Mouse (Mus musculus) intestine, embryonic 16.5 days (tissue): ENCODE measurements around the gene Gm6583. TPM values are rescaled to one million over a fixed set of nuclear protein-coding genes. Genes with fewer than 3 reads are reported as not detected.
"Not testable (repeated sequence)": the region's sequence is repeated elsewhere in the genome, so short reads cannot be mapped to it uniquely, and the experiment has no call there.

Experiments used
- ATAC-seq: fragments of 200-750 bp; cut with Nextera tagmentation; 2 replicates; pipeline ENCODE4 v1.8.0; 2017; ENCODE audit warnings: moderate TSS enrichment, moderate library complexity
- H3K27ac ChIP-seq: fragments of 300-500 bp; sonication (generic); 2 replicates; pipeline ENCODE4 v1.5.1; 2014; ENCODE audit warnings: mild to moderate bottlenecking, low read length
- H3K27me3 ChIP-seq: fragments of 300-500 bp; sonication (generic); replicated peaks from 2 replicates; pipeline ENCODE4 v1.6.1; 2014; ENCODE audit warnings: low read length, control low read depth, mixed read lengths; ENCODE audit not compliant: control insufficient read depth, insufficient read depth
- H3K36me3 ChIP-seq: fragments of 300-500 bp; sonication (generic); 2 replicates; pipeline ENCODE4 v1.6.1; 2014; ENCODE audit warnings: low read length, control low read depth; ENCODE audit not compliant: control insufficient read depth, insufficient read depth
- H3K4me1 ChIP-seq: fragments of 300-500 bp; sonication (generic); 2 replicates; pipeline ENCODE4 v1.6.1; 2014; ENCODE audit warnings: low read length, control low read depth, mixed read lengths; ENCODE audit not compliant: control insufficient read depth, insufficient read depth
- H3K4me2 ChIP-seq: fragments of 300-500 bp; sonication (generic); 2 replicates; pipeline ENCODE4 v1.6.1; 2014; ENCODE audit warnings: low read depth, low read length, control low read depth
- H3K4me3 ChIP-seq: fragments of 300-500 bp; sonication (generic); 2 replicates; pipeline ENCODE4 v1.5.1; 2014; ENCODE audit warnings: mild to moderate bottlenecking, low read length
- H3K9ac ChIP-seq: fragments of 300-500 bp; sonication (generic); 2 replicates; pipeline ENCODE4 v1.6.1; 2014; ENCODE audit warnings: low read depth, low read length
- H3K9me3 ChIP-seq: fragments of 300-500 bp; sonication (generic); 2 replicates; pipeline ENCODE4 v1.6.1; 2016; ENCODE audit warnings: low read length, control low read depth; ENCODE audit not compliant: control insufficient read depth
- WGBS: fragments of 180-500 bp; shearing (Covaris S2); extraction: QIAGEN DNeasy Blood & Tissue Kit; methylation state at CpG from one replicate; pipeline ENCODE4 v1.1.7; 2014; 5-methylcytosine and 5-hydroxymethylcytosine counted together
- polyA plus RNA-seq: library from polyadenylated mRNA; unstranded; fragments of >200 nt; fragmentation: Nextera tagmentation; extraction: Ambion mirVana; gene quantifications from 2 replicates; pipeline ENCODE4 v1.2.1, GENCODE M21; 2015

Gene Gm6583
- polyA plus RNA-seq, 1 experiment from 2014 or later: 0.22 TPM

- WGBS: 75% methylated on average over 4 of the region's 4 CpGs
- Histone ChIP-seq H3K36me3 (no peaks in the 10 kb centered on the region), H3K4me3 (no peak overlapping the region), H3K9me3 (no peaks in the 10 kb centered on the region), H3K4me2 (no peak overlapping the region), H3K9ac (no peak overlapping the region), H3K4me1 (peaks cover 11% of the 10 kb centered on the region; the same call in 1 of the 2 replicates), H3K27ac (no peak overlapping the region), H3K27me3 (no peaks in the 10 kb centered on the region)
- no peak for ATAC-seq
Observed at GRCm38 (mm10) chr5:112321376-112321775, 34.5 kb downstream of the Gm6583 start.

GRCm38 (mm10) chr5:112320936-112321335 is 34.9 kb downstream of the Gm6583 start:
- no peak for ATAC-seq
- 66% methylated on average over 6 of the region's 6 CpGs for WGBS
- no peaks in the 10 kb centered on the region for H3K27me3 ChIP-seq
- no peak overlapping the region for H3K27ac ChIP-seq
- peaks cover 11% of the 10 kb centered on the region; the same call in 1 of the 2 replicates for H3K4me1 ChIP-seq
- H3K4me2 ChIP-seq: no peak overlapping the region
- H3K36me3 ChIP-seq: no peaks in the 10 kb centered on the region
- H3K4me3 ChIP-seq: no peak overlapping the region
- no peaks in the 10 kb centered on the region for H3K9me3 ChIP-seq
- no peak overlapping the region for H3K9ac ChIP-seq

- no peak overlapping the region for H3K27ac ChIP-seq
- no peaks in the 10 kb centered on the region for H3K9me3 ChIP-seq
- no peak overlapping the region for H3K4me2 ChIP-seq
- no peaks in the 10 kb centered on the region for H3K36me3 ChIP-seq
- no peak overlapping the region for H3K4me3 ChIP-seq
- H3K9ac ChIP-seq: no peak overlapping the region
- ATAC-seq: no peak
- WGBS: 71% methylated on average over 5 of the region's 5 CpGs
- no peaks in the 10 kb centered on the region for H3K27me3 ChIP-seq
- H3K4me1 ChIP-seq: peaks cover 9% of the 10 kb centered on the region; the same call in 1 of the 2 replicates
Observed at GRCm38 (mm10) chr5:112320379-112320778, 35.5 kb downstream of the Gm6583 start.

- 56% methylated on average over 2 of the region's 2 CpGs for WGBS
- H3K27ac ChIP-seq, H3K36me3 ChIP-seq, H3K4me2 ChIP-seq, H3K4me1 ChIP-seq, H3K4me3 ChIP-seq, H3K27me3 ChIP-seq, H3K9ac ChIP-seq, H3K9me3 ChIP-seq: not testable (repeated sequence)
- ATAC-seq: peak; percentile 57
Observed at GRCm38 (mm10) chr5:112319343-112319742, 36.5 kb downstream of the Gm6583 start.

- Histone ChIP-seq H3K9ac (no peak overlapping the region), H3K4me1 (0 out of 2 replicates have a peak, but pooled peaks cover 5% of the 10 kb centered on the region), H3K27ac (no peak overlapping the region), H3K9me3 (no peaks in the 10 kb centered on the region), H3K4me2 (no peak overlapping the region), H3K27me3 (no peaks in the 10 kb centered on the region), H3K4me3 (no peak overlapping the region), H3K36me3 (no peaks in the 10 kb centered on the region)
- ATAC-seq: peak; percentile 36; the same call in 1 of the 2 replicates
- WGBS: 32% methylated on average over 5 of the region's 5 CpGs
Observed at GRCm38 (mm10) chr5:112317328-112317727, 38.5 kb downstream of the Gm6583 start.

- Histone ChIP-seq H3K9ac (no peak overlapping the region), H3K9me3 (no peaks in the 10 kb centered on the region), H3K4me2 (no peak overlapping the region), H3K4me3 (no peak overlapping the region), H3K27me3 (no peaks in the 10 kb centered on the region), H3K36me3 (no peaks in the 10 kb centered on the region), H3K4me1 (0 out of 2 replicates have a peak, but pooled peaks cover 5% of the 10 kb centered on the region), H3K27ac (no peak overlapping the region)
- ATAC-seq: no peak
- WGBS: 88% methylated on average over 5 of the region's 5 CpGs
Observed at GRCm38 (mm10) chr5:112316468-112316867, 39.4 kb downstream of the Gm6583 start.

GRCm38 (mm10) chr5:112313222-112313885 is 42.5 kb downstream of the Gm6583 start:
- Histone ChIP-seq H3K9ac (no peak overlapping the region), H3K4me2 (no peak overlapping the region), H3K4me1 (0 out of 2 replicates have a peak, but pooled peaks cover 5% of the 10 kb centered on the region), H3K27ac (no peak overlapping the region), H3K36me3 (peaks cover 9% of the 10 kb centered on the region), H3K9me3 (no peaks in the 10 kb centered on the region), H3K27me3 (no peaks in the 10 kb centered on the region), H3K4me3 (no peak overlapping the region)
- ATAC-seq: no peak
- 73% methylated on average over 11 of the region's 11 CpGs for WGBS

- Histone ChIP-seq H3K9me3 (no peaks in the 10 kb centered on the region), H3K4me3 (no peak overlapping the region), H3K4me1 (peaks cover 16% of the 10 kb centered on the region), H3K27ac (no peak overlapping the region), H3K27me3 (no peaks in the 10 kb centered on the region), H3K4me2 (no peak overlapping the region), H3K36me3 (peaks cover 17% of the 10 kb centered on the region), H3K9ac (no peak overlapping the region)
- WGBS: 87% methylated on average over 5 of the region's 5 CpGs
- ATAC-seq: no peak
Observed at GRCm38 (mm10) chr5:112305842-112306241, 50.0 kb downstream of the Gm6583 start.
